Mouse (Mus musculus) left cerebral cortex, adult 6 months (tissue): ENCODE data around the gene Kcne4. TPM values are rescaled to one million over a fixed set of nuclear protein-coding genes. Genes with fewer than 3 reads are reported as not detected.

Source experiments
- long read RNA-seq, 2 experiments: library from polyadenylated mRNA; unstranded; transcript quantifications; one replicate each; pipeline ENCODE4 v2.0.0; 2019 to 2020
- polyA plus RNA-seq: library from polyadenylated mRNA; unstranded; fragments of <200 nt; fragmentation: Nextera tagmentation; gene quantifications from 2 replicates; pipeline ENCODE4 v1.2.3, GENCODE M21; 2021

Gene Kcne4
- 0.21 and 0.53 TPM in 2 replicates for polyA plus RNA-seq
- long read RNA-seq, experiment 1, partial matches to known transcripts, result 0 of 1 reads
- long read RNA-seq, experiment 1, other reads (novel, unspliced or antisense), result 0 of 1 reads
- long read RNA-seq, experiment 2, partial matches to known transcripts, result 1 of 1 reads
- long read RNA-seq, experiment 2, other reads (novel, unspliced or antisense), result 0 of 1 reads

GRCm38 (mm10) chr1:78816639-78817038 is at the start of gene Kcne4:
Gene Kcne4, plus strand, starts transcription at chr1:78816758.

Other genes with a start within 250 kb of the Kcne4 start
- gene Acsl3, start 158.9 kb upstream of the Kcne4 start, polyA plus RNA-seq, result 76.3 and 80.2 TPM in 2 replicates
- 1.3 and 2.0 TPM in 2 replicates for gene Utp14b, start 158.7 kb upstream of the Kcne4 start, polyA plus RNA-seq